8 mouse cellular contexts compared by ENCODE assay signal in the genomic region with DNA sequence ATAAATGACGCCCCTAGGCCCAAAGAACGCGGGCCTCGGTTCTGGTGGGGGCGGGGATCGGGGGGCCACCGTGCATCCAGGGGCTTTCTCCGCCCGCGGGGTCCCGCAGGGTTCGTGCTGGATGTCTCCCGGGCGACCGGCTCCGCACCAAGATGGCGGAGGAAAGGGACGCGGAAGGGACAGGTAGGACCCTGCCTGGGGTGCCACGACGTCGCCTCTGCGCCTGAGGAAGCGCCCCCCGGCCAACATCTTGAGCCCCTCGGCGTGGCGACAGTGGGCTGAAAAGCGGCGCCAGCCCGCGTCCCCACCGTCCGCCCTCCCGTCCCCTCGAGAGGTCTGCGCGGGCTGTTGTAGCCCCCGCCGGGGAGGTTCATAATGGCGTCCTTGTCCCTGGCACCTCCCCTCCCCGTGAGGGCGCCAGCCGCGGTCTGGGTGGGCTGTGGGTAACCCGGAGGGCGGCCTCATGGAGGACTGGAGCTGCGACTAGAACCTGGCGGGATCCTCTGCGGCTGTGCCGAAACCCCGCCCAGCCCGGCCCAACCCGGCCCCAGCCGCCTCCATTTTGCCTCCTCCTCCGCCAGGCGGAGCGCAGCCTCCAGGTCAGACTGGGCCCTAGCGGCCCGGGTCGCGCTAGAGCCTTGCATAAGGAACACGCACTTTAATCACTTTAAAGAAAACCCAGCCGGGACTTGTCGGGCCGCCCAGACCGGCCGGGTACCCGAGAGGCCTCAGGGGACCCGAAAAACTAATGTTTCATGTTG. TPM values are rescaled to one million over a fixed set of nuclear protein-coding genes. Genes with fewer than 3 reads are reported as not detected.
DNase-seq lines count a peak whose midpoint lies in the region; ATAC-seq and TF ChIP-seq lines count a peak whose summit lies in the region.

A gene (plus strand): TSS at position 135 of the 761 bp plus-strand sequence.

- peak within 1 kb of the TSS; percentile 64 for H3K4me2 ChIP-seq in embryonic facial prominence, embryonic 13.5 days
- peak within 1 kb of the TSS; percentile 65 for H3K4me2 ChIP-seq in limb, embryonic 13.5 days (replicated peaks)
- peak within 1 kb of the TSS; percentile 71 for H3K4me2 ChIP-seq in midbrain, embryonic 16.5 days (ENCODE audit: low read length)

- peaks cover 1% of the 10 kb centered on the region for H3K4me1 ChIP-seq in embryonic facial prominence, embryonic 13.5 days
- peaks cover 4% of the 10 kb centered on the region for H3K4me1 ChIP-seq in heart, adult 2 months (ENCODE audit: control insufficient read depth, insufficient read depth, low read length)
- peaks cover 3% of the 10 kb centered on the region for H3K4me1 ChIP-seq in limb, embryonic 13.5 days
- H3K4me1 ChIP-seq in midbrain, embryonic 16.5 days (ENCODE audit: control insufficient read depth, insufficient read depth, low read length) = no peaks in the 10 kb centered on the region

- peak within 1 kb of the TSS; percentile 100 for H3K27ac ChIP-seq in embryonic facial prominence, embryonic 13.5 days
- peak within 1 kb of the TSS; percentile 100 for H3K27ac ChIP-seq in heart, adult 2 months
- peak within 1 kb of the TSS; percentile 100 for H3K27ac ChIP-seq in limb, embryonic 13.5 days
- peak within 1 kb of the TSS; percentile 100 for H3K27ac ChIP-seq in midbrain, embryonic 16.5 days (ENCODE audit: low read length)

- intact Hi-C loops in heart, adult 2 months (cut with DNase I) = loop anchor here (1.0 to 10.0 kb wide), 5 partner anchors 37 to 611 kb away; a partner anchor contains a TSS

- TF ChIP-seq EP300 in heart, adult 2 months (IDR thresholded peaks at IDR 0.05; ENCODE audit: insufficient read depth, low read depth, low read length) = peak; percentile 59; the same call in 1 of the 2 replicates

- DNase-seq in 3134 (ENCODE audit: extremely low read depth, insufficient read length, low spot score) = peak; percentile 98
- DNase-seq in adrenal gland, postnatal 36 days = peak; percentile 93 to 95
- DNase-seq in heart, adult 2 months = peak; percentile 93 to 94
- DNase-seq in kidney, adult 8-10 months = peak; percentile 89 to 90
- peak; percentile 92 to 94 for DNase-seq in spleen, postnatal 10 days (ENCODE audit: low spot score in 2 of 2)

- TF ChIP-seq POLR2A in heart, adult 2 months (IDR thresholded peaks at IDR 0.05; ENCODE audit: insufficient read depth, low read depth, low read length) = peak; percentile 92

- WGBS in embryonic facial prominence, embryonic 13.5 days = 1% methylated on average over 66 of the region's 70 CpGs
- WGBS in heart, adult 2 months = under 1% methylated on average over 69 of the region's 70 CpGs
- WGBS in limb, embryonic 13.5 days = under 1% methylated on average over 68 of the region's 70 CpGs
- under 1% methylated on average over 66 of the region's 70 CpGs for WGBS in midbrain, embryonic 16.5 days

- peak within 1 kb of the TSS; percentile 62 for H3K4me3 ChIP-seq in embryonic facial prominence, embryonic 13.5 days
- H3K4me3 ChIP-seq in heart, adult 2 months = peak within 1 kb of the TSS; percentile 90
- peak within 1 kb of the TSS; percentile 68 for H3K4me3 ChIP-seq in limb, embryonic 13.5 days
- H3K4me3 ChIP-seq in midbrain, embryonic 16.5 days (ENCODE audit: low read depth, low read length) = peak within 1 kb of the TSS; percentile 76

- peak within 1 kb of the TSS; percentile 97 for H3K9ac ChIP-seq in embryonic facial prominence, embryonic 13.5 days
- peak within 1 kb of the TSS; percentile 100 for H3K9ac ChIP-seq in heart, adult 2 months (ENCODE audit: low read depth, low read length)
- H3K9ac ChIP-seq in limb, embryonic 13.5 days = peak within 1 kb of the TSS; percentile 96
- H3K9ac ChIP-seq in midbrain, embryonic 16.5 days (ENCODE audit: low read depth, low read length) = peak within 1 kb of the TSS; percentile 99

- peak; percentile 97 for ATAC-seq in embryonic facial prominence, embryonic 13.5 days (ENCODE audit: insufficient number of reproducible peaks, insufficient read depth, low FRiP score, low TSS enrichment, low read depth)
- peak; percentile 97 for ATAC-seq in limb, embryonic 13.5 days (ENCODE audit: low FRiP score, low read depth)
- peak; percentile 99 for ATAC-seq in midbrain, embryonic 16.5 days

- no peaks in the 10 kb centered on the region for H3K36me3 ChIP-seq in embryonic facial prominence, embryonic 13.5 days
- no peaks in the 10 kb centered on the region for H3K36me3 ChIP-seq in heart, adult 2 months (ENCODE audit: control insufficient read depth, insufficient read depth, low read length)
- no peaks in the 10 kb centered on the region for H3K36me3 ChIP-seq in limb, embryonic 13.5 days
- no peaks in the 10 kb centered on the region for H3K36me3 ChIP-seq in midbrain, embryonic 16.5 days (ENCODE audit: control insufficient read depth, insufficient read depth, low read length)

- H3K9me3 ChIP-seq in embryonic facial prominence, embryonic 13.5 days = no peaks in the 10 kb centered on the region
- no peaks in the 10 kb centered on the region for H3K9me3 ChIP-seq in limb, embryonic 13.5 days
- H3K9me3 ChIP-seq in midbrain, embryonic 16.5 days (replicated peaks; ENCODE audit: control insufficient read depth, low read length, poor library complexity, severe bottlenecking) = no peaks in the 10 kb centered on the region

- peak; percentile 74 for TF ChIP-seq CTCF in heart, adult 2 months (IDR thresholded peaks at IDR 0.05)

- H3K27me3 ChIP-seq in embryonic facial prominence, embryonic 13.5 days = no peaks in the 10 kb centered on the region
- H3K27me3 ChIP-seq in heart, adult 2 months (ENCODE audit: control insufficient read depth, insufficient read depth, low read length) = no peaks in the 10 kb centered on the region
- H3K27me3 ChIP-seq in limb, embryonic 13.5 days = no peaks in the 10 kb centered on the region
- no peaks in the 10 kb centered on the region for H3K27me3 ChIP-seq in midbrain, embryonic 16.5 days (ENCODE audit: control insufficient read depth, insufficient read depth, low read depth, low read length)

- no peaks in the 10 kb centered on the region for H3K79me2 ChIP-seq in heart, adult 2 months (replicated peaks; ENCODE audit: control insufficient read depth, insufficient read depth, low read length)

RNA-seq across cellular contexts. Expression of the gene that starts here (rescaled TPM):
- 1 to 10 TPM; 2.1 to 3.2 TPM for total RNA-seq in adrenal gland, postnatal 36 days (2021)
- polyA plus RNA-seq in embryonic facial prominence, embryonic 13.5 days (2015; fragmentation: Nextera tagmentation; extraction: Ambion mirVana) = 4.1 and 5.2 TPM in 2 replicates
- total RNA-seq in heart, adult 2 months (2021) = 100 to 1,000 TPM in 1 of 2 experiments, 10 to 100 TPM in 1; 94.1 to 112 TPM
- 11.4 and 32.0 TPM in 2 replicates for polyA plus RNA-seq in heart, adult 2 months (2012; rRNA removed)
- 4.8 and 4.9 TPM in 2 replicates for polyA plus RNA-seq in limb, embryonic 13.5 days (2015; fragmentation: Nextera tagmentation; extraction: Ambion mirVana)
- polyA plus RNA-seq in midbrain, embryonic 16.5 days (2015; fragmentation: Nextera tagmentation; extraction: Ambion mirVana) = 11.8 TPM in 2 replicates

Comparison
In these comparisons a context has a peak if more than half of its experiments do, and no peak if none do; other contexts are left out.
1. Peak in every context shown above with its lines: DNase-seq, ATAC-seq, H3K4me3 ChIP-seq and H3K27ac ChIP-seq.
2. RNA of the gene that starts here (total RNA-seq): 94.1 to 112 TPM in heart, adult 2 months; 2.1 to 3.2 TPM in adrenal gland, postnatal 36 days; every median in the first group is over 10 times any median in the second.